Mouse (Mus musculus) adrenal gland, postnatal 14 days (tissue): ENCODE data around the gene Cfap45. TPM values are rescaled to one million over a fixed set of nuclear protein-coding genes. Genes with fewer than 3 reads are reported as not detected.
A peak's percentile ranks its signal among the peaks of the same experiment; 100 is the strongest.

Experiments used
- DNase-seq: peaks from one replicate; pipeline ENCODE4 v3.0.0; 2021; ENCODE audit warnings: mixed read lengths
- total RNA-seq: library from RNA; stranded (reverse); gene quantifications from 2 replicates; pipeline ENCODE4 v1.2.3, GENCODE M21; 2021

Gene Cfap45
- total RNA-seq, 1 experiment from 2014 or later: 0.22 TPM

DNA sequence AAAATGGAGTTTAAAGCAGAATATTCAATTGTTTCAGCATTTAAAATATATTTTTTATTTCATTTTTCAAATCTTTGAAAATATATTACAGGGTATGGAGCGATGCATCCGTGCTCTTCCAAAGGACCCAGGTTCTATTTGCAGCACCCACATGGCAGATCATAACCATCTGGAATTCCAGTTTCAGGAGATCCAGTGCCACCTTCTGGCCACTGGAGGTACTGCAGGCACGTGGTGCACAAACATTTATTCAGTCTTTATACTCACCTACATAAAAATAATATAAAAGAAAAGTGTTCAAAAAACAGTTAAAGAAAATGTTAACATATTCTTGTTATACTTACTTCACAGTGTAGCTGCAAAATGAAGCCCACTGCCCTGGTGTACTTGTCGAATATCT is 2.6 kb upstream of the Cfap45 start:
- DNase-seq: no peak

DNA sequence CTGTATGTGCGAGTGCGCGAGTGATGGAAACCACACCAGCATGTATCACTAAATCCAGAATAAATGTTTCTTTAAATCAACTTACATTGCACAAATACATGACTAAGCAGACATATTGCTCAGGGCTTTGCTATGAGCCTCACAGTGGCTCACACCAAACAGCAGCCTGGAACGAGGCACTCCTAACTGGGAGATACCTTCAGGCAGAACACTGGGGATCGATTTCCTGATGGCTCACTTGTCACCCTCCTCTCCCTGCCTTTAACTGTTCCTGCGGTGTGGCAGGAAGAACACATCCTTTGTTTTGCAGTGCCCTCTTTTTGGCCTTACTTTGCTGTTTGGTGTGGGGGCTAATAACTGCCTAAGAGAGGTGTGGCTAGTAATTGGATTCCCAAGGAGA is 957 bp upstream of the Cfap45 start:
- DNase-seq: no peak

GRCm38 (mm10) chr1:172522524-172522923 is 1.9 kb downstream of the Cfap45 start:
- DNase-seq: no peak

DNA sequence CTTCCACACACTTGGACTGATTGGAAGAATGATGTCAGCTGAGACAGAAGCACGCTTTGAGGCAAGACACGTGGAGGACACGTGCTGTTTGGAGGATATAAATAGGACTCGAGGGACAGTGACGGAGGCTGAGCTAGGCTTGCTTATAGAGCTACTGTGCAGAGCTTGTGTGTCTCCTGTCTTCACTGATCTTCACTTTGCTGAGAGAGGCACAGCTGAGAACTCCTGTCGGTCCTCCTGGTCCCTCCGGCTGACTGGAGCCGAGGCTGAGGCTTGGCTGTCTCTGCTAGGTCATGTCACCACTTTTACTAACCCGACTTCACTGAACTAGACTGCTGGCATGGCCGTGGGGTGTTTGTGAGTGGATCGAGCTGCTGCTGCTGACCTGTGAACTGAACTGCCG is 3.1 kb downstream of the Cfap45 start:
- no peak for DNase-seq

DNA sequence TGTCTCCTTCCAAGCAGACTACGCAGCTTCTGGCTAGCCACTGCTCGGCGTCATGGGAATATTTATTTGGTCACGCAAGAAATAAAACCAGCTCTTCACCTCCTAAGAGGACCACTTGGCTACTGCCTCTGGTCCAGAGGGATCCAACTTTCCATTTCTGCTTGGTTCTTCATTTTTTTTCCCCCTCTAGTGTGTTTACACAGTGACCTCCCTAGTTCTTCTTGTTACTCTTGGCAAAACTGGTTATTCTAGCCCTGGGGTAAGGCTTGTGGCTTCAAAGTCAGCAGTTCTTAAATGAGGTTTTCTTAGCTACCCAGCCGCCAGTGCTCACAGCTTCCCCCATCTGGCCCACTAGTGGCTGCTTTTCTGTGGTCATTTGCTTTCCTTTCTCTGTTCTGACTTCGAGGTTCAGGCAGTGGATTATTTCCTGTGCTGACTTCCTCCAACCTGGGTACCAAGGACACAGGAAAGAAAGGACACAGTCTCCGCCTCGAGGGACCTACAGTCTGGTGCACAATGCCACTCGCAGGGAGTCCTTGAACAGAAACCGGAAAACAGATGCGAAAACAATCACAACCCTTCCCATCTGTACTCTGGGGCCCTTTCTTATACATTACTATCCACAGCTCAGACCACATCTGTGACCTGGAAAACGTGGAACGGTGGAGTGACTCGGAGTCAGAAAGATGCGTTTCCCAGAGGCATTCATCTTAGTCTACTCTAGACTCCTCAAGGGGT is 4.6 kb downstream of the Cfap45 start:
- peak; percentile 46 for DNase-seq

DNA sequence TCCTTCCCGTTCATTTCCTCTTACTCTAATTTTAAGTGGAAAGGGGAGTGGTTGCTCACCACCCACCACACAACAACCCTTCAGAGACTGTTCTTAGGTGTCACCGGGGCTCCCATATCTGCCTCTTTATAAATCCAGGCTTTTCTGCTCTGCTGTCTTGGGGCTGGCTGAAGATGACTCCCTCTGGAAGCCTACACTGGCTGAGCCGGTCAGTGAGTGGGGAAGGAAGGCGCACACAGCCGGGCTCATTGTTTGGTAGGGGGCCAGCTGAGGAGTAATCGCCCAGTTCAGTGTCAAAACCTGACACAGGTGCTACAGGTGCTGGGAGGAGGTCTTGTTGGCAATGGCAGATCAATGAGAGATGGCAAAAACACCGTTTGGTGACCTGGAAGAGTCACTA is 5.4 kb downstream of the Cfap45 start:
- DNase-seq: no peak

- peak; percentile 50 for DNase-seq
Observed at GRCm38 (mm10) chr1:172526380-172527081, 5.9 kb downstream of the Cfap45 start.

DNA sequence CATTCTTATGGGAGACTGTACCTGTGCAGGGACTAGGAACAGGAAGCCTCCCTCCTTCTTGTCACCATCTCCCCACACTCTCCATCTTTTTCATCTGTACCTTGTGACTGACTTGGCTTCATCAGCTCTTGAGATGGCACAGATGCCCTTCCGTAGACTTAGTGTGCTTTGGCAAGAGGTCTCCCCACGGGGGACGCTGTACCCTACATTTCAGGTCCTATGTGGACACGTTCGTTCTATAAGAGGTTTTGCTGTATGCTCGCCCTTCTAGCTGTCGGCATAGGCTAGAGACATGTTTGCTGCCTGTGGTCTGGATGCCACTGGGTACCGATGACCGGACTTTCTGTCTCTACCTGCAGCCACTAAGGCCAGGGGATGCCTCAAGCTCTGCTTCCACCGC is 6.8 kb downstream of the Cfap45 start:
- no peak for DNase-seq

DNA sequence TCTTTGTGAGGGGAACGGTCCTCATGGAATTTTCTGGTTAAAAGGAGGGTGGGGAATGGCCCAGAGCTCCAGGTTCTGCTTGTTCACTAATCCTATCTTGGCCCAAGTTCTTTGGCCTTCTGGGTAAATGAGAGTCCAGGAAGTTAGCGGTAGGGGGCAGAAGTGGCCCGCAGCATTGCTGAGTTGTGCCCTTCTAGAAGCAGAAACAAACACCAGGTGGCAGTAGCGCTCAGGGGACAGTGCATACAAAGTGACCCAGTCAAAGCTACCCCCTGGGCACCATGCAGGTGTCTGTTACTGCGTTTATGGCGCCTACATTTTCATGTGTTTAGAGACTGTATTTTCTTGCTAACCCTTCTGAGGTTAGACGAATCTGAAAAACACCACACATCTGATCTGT is 8.1 kb downstream of the Cfap45 start:
- DNase-seq: peak; percentile 95

DNA sequence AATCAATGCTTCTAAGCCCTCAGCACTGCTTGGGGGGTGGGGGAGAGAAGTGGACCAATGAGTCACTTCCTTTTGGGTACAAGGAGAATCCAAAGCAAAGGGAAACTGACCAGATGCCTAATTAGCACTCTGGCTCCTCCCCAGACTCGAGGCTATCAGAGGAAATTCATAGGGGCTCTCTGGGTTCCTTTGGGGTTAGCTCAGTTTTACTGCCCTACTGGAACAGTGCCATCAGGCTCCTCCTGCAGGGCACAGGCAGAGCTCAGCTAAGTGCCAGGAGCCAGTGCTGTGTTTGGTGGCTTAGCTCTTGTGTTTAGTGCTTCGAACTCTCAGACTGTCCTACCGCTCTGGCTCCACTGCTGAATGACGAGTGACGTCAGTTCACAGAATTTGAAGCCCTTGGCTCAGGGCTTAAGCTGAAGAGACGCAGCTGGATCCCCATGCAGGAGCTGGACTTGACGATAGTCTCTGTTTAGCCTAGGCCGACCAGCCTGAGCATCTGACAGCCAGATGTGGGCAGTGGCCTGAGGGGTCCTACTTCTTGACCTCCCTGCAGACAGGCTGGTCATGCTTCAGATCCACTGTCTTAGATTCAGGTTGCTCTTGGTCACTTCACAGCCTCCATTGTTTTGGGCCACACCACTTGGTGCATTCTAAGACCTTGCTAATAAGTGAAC is 10.1 kb downstream of the Cfap45 start:
- DNase-seq: no peak

GRCm38 (mm10) chr1:172532551-172532950 is 11.9 kb downstream of the Cfap45 start:
- DNase-seq: peak; percentile 53

DNA sequence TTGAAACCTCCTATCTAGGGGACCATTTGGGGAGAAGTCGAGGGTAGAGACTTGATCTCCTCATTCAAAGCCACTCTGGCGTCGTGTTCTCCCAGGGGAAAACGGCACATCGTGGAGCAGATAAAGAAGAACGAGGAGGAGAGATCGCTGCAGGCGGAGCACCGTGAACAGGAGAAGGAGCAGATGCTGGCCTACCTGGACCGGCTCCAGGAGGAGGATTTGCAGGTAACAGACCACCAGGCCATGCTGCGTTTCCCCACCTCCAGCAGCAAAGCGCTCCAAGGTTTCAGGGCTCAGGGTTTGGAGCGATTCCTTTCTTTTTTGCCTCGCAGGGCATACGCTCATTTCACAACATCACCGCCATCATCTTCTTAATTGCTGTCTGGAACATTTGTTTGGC is 14.5 kb downstream of the Cfap45 start:
- no peak for DNase-seq

DNA sequence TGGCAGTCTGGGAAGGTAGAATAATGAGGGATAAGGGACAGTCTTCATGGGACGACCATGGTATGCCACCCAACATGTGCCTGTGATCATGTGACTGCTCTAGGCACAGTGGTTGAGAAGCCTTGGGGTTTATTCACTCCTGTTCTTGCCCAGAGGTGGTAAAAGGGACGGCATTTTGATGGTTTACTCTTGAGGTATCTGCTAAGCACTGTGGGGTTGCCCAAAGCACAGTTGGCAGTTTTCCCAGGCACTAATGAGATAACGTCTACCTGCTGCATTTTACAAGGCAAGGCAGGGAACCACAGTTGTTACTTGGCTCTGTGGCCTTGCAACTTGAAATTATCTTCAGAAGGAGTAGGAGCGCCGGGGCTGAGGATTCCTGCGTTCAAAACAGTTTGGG is 19.2 kb downstream of the Cfap45 start:
- no peak for DNase-seq

GRCm38 (mm10) chr1:172540283-172540820 is 19.8 kb downstream of the Cfap45 start:
- DNase-seq: no peak

DNA sequence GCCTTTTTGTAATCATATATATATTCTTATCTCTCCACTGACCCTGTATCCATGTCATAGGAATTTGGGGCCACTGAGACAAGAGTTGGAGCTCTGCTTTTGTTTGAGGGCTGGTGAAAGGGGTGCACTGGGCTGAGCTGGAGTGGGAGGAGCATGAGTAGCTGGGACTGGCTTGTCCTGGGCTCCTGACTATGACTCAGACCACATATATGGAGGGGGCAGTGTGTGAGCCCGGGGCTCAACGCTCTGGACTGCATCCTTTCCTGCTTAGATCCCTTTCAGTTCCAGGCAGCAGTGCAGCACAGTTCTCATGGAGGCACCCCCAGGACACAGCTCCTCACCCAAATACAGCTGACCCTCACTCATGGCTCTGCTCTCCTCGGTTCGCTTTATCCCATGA is 25.5 kb downstream of the Cfap45 start:
- DNase-seq: no peak

DNA sequence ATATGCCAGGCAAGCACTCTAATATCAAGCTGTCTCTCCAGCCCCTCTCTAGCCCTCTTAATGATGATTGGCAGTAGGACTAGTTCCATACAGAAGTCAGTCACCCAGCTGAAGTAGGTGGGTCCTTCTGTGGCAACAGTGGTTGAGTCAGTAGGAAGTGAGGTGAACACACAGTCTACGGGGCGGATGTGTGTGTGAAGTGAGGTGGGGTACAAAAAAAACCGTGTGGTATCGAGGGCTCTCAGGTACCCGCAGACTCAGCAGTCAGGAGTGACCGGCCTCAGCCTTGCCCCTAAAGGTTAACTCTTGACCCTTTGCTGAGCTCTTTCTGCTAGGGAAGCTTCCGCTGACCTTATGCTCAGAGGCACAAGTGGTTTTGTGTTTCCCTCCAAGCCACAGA is 27.9 kb downstream of the Cfap45 start:
- DNase-seq: no peak

- no peak for DNase-seq
Observed at GRCm38 (mm10) chr1:172549314-172549713, 28.7 kb downstream of the Cfap45 start.

DNA sequence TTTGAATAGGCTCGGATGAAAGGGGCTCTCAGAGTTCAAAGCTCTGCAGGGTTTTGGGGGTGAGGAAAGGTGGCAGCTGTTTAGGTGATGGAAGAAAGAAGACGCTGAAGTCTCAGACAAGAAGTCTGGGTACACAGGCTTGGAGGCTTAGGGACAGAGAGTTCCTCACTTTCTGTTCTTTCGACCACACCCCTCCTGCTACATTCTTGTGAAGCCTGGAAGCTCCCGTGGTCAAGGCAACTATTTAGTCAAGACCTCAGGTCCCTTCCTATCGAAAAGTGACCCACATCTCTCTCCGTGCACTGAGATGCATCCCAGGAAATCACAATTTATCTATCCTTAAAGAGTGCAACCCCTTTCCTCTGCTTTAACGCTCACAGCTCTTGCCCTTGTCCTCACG is 29.1 kb downstream of the Cfap45 start:
- DNase-seq: no peak

GRCm38 (mm10) chr1:172550551-172550951 is 29.9 kb downstream of the Cfap45 start:
- DNase-seq: peak; percentile 72

DNA sequence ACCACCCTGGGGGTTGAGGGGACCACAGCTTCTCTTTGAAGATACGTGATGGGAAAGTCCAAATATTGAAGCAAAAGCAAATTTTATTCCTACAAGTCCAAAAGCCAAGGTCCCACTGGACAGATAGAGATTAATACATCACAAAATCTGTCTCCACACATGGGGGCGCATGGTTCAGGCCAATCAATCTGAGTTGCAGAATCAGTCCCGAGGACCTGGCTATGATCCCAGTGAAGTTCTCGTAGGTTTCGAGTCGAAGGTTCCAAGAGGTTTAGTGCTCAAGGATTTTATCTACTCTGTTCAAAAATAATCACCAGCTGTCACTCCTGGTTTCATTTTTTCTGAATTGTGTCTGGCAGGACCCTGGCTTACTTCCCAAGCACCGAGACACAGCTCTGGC is 30.4 kb downstream of the Cfap45 start:
- DNase-seq: peak; percentile 29

GRCm38 (mm10) chr1:172552623-172553022 is 32.0 kb downstream of the Cfap45 start:
- no peak for DNase-seq

- no peak for DNase-seq
Observed at GRCm38 (mm10) chr1:172555638-172556037, 35.0 kb downstream of the Cfap45 start, which contains the start of gene Vsig8. Vsig8 (plus strand) TSS chr1:172555938.
